Mouse (Mus musculus): ENCODE measurements around the gene R3hdm1.
"Not testable (repeated sequence)": the region's sequence is repeated elsewhere in the genome, so short reads cannot be mapped to it uniquely, and the experiment has no call there.

R3hdm1 gene

DNA sequence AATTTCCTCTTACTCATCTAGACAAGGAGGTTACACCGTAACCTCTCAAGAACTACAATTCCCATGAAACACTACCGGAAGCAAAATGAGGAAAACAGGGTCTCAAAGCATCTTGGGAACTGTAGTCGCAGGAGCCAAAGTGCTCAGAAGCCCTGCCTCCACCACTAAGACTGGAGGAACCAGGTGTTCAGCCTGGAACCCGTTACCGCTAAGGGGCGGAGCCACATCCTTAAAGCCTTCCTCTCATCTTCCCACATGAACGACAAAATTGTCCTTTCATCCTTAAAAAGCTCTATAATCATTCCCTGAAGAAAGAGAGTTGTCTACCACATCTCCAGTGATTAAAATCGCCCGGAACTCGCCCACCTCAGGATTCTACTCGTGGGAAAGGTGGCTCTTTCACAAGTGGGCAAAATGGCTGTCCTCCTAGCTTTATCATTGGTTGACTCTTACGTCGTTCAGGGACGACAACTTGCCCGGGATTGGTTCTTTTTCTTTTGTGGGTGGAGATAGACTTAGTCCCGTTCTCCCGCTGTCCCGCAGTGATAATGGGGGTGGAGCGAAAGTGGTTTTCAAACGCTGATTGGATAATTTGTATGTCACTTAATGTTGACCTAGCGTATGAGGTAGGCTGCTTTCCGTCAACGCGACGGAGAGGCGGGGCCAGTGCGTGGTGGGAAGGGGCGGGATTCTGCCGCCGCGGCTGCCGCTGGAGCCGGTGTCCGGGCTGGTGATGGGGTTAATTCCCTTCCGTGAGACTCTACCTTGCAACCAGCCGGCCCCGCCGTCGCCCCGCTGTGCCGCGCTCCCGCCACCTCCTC lies at the start of gene R3hdm1, which contains the start of gene Zranb3:
Gene R3hdm1 (plus strand): TSS at position 661 of the 821 bp plus-strand sequence.
Gene Zranb3 (minus strand): TSS at position 407 of the 821 bp plus-strand sequence.
- DNase-seq = peak; percentile 94 to 98

DNA sequence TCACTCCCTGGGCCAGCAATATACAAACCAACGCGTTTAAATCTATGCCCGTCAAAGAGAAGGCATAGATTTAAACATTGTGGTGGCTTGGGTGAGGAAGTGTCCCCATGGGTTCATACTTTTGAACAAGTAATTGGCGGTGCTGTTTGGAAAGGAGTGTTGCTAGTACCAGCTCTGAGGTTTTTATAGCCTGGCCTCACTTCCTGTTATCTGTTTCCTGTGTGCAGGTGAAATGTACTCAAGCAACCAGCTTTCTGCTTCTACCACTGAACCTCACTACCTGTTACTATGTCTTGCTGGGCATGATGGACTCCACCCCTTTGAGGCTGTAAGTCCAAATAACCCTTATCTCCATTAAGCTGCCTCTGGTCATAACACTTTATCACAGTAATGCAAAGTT lies 45.8 kb upstream of the R3hdm1 start:
- DNase-seq = no peak

DNA sequence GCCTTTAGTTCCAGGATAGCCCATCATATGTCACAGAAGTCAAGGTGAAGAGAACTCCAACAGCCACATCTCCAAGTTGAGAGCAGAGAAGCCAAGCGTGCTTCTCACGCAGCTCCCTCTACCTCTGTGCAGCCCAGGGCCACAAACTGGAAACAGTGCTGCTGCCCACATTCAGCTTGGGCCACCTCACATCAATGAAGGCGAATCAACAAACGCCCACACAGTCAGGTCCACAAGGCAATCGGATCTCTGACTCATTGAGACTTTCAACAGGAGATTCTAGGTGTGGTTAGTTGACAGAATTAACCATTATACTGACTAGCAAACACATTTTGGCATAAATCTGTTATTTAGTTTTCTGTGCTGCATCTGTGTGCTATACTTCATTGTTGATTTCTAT lies 44.5 kb upstream of the R3hdm1 start:
- DNase-seq = no peak

DNA sequence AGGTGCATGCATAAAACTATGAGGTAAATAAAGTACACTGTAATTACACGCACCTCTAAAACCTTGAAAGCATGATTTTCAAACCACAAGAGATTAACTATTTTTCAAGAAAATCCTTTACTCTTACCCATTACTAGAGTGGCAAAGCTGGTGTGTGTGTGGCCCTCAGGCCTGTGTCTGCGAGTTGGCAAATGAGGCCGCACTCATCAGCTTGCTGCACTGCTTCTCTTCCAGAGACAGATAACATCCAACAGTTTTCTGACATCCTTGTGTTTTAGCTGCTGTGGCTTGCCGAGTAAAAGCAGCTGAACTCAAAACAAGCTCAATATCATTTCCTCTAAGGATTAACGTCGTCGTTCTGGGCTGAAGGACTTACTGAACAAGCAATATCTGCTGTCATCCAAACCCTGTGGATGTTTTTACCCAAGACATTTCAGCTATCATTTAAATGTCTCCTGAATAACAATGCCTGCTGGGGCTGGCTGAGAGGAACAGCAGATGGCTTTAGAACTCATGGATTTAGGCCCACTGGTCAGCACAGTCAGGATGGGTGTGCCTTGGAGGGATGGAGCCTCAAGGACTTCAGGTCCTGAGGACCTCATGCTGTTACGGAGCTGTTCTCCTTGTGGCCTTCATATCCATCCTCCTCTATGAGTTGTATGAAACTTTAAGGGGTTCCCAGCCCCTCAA lies 42.3 kb upstream of the R3hdm1 start:
- peak in 1 of 2 experiments; percentile 14 for DNase-seq

DNA sequence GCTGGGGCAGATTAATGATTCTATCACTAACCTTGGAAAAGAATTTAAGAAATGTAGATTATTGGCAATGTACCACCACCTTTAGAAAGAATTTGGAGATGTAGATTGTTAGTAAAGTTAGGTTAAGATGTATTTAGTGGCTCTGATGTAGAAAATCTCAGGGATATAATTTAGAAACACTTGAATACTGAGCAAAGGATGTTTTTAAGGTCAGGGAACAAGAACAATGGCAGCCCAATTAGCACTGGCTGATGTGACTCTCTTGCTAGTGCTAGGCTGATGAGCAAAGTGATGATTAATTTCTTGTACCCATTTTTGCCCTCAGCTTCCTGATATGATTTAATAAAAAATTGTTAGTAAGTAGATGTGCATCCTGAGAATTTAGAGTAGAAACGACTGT lies 41.7 kb upstream of the R3hdm1 start:
- no peak for DNase-seq

DNA sequence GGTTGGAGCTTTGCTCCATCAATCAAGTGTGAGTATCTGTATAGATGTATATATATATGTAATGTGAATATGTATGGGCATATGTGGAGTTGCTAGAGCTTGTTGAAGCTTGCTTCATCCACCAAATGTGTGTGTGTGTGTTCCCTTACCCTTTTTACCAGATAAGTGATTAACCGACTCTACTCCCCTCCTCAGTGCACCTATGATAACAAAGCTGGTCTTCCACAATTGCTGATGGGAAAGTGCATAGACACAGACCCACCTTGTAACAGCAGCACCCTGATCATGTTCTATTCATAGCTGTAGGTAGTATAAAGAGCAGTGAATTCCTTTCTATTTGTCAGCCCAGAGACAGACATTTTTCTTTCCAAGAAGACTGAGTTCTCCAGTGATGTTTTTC lies 40.9 kb upstream of the R3hdm1 start:
- DNase-seq = no peak

DNA sequence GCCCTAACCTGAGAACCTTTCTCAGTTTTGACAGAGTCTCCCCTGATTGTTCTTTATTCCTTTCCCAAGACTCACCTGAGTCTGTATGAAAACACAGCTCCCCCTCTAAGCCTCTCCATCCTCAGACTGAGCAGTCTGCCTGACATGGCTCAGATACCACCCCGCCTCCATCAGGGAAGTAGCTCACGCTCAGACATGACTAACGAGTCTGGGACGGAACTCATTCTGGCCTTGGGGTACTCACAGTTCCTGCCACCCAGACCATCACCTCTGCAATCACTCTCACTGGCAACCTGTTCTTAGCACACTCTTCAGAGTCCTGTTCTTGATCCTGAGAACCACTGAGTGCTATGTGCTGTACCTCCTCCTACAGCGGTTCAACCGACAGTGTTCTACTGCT lies 38.4 kb upstream of the R3hdm1 start:
- no peak for DNase-seq

DNA sequence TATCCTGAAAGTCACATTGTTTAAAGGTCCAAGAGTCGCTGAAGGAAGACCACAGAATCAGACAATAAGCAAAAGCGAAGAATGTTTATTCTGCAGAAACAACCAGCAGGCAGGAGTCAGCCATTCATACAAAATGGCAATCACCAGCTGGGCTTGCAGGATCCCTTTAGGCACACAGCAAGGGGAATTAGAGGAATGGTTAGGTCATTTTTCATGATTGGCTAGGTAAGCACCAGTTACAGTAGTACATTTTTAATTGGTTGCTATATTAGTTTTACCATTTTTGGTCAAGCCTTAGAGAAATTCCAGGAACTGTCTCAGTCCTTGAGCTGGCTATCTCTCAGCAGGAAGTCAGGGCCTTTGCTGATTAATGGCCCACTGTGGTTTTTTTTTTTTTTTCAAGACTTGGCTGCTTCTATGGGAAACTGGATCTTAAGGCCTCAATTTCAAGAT lies 34.1 kb upstream of the R3hdm1 start:
- no peak for DNase-seq

DNA sequence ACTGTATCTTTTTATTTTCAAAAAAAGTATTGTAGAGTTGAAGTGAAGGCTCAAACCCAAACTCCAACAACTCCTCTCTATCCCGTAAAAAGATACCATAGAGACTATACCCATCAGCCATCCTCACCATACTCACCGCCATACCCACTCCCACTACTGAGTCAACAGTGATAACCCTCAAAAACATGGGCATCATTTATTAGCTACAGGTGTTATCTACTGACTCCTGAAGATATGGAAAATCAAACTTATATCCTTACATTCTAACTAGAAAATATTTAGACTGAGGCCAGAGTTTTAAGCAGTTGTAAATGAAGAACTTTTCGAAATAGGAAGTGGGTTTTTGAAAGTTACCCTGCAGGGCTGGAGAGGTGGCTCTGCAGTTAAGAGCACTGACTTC lies 33.1 kb upstream of the R3hdm1 start:
- no peak for DNase-seq

DNA sequence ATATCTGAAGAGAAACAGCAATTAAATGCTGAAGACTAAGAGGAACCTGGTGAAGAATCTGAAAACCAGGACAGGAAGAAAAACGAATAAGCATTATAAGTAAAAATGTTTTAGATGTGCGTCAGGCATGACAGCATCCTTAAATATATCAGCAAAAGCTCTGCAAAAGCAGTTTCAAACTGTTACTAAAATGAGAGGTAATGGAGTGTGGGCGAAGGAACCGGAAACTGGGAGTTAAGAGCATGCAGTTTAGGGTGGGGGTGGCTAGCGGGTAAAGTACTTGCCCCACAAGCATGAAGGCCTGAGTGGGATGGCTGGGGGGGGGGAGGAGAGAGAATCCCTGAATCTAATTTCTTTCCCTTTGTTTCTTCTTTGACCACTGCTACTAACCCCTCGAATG lies 30.1 kb upstream of the R3hdm1 start:
- no peak for DNase-seq

DNA sequence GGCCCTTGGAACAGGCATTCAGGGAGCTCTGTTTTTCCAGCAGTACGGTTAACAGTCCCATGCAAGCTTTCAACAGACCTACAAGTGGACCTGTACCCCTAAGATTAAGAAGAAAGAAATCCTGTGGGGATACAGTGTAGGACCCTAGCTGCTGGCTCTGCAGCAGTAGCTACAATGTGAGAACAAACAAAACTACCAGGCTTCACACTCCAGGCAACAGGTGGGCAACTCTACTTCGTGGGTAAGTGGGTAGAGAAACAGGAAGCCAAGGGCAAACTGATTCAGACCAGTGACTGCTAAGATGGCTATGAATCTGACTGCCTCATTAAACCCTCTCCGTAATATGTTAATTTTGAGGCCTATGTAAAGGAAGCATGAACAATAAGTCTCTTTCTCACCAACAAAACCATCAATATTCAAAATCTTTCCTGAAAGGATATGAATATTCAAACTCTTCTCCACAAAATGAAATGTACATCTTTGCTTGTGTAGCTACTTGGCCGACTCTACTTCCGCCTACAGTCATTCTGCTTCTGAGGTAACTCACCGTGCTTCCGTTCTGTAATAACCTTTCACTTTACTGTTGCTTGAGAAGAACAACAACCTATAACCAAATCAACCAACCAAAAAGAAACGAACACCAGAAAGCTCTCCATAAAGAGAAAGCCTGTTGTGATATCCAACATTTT lies 26.2 kb upstream of the R3hdm1 start:
- no peak for DNase-seq

DNA sequence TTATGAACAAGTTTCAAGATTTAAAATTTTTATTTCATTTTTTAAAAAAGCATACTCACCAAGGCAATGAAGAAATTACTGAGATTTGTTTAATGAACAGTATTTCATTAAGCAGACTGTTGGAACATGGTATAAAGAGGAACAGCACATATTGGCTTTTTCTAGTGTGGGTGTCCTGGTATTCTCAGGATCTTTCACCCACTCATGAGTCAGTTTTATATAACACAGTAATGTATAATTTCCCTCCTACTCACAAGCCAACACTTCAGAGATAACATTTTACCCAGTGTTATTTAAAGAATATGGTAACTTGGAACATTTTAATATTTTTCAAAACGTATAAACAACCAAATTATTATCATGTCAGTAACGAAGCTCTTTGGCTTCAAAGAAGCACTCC lies 25.3 kb upstream of the R3hdm1 start:
- DNase-seq = no peak

DNA sequence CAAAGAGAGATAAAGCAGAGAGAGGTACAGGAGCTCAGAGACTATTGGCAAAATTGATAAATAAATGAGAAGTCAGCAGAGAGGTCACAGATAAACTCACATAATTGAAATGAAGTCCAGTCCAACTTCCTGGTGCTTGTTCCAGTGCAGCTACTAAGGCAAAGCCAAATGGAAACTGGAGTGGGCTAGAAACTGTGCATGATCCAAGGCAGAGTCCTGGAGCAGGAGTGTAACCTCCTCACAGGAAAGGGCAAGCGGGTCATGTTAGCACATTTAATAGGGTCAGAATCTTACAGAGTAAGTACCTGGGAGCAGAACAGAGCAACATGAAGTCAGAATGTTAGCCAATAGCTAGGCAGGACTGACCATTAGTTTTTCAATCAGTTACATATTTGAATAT lies 24.5 kb upstream of the R3hdm1 start:
- DNase-seq = no peak

DNA sequence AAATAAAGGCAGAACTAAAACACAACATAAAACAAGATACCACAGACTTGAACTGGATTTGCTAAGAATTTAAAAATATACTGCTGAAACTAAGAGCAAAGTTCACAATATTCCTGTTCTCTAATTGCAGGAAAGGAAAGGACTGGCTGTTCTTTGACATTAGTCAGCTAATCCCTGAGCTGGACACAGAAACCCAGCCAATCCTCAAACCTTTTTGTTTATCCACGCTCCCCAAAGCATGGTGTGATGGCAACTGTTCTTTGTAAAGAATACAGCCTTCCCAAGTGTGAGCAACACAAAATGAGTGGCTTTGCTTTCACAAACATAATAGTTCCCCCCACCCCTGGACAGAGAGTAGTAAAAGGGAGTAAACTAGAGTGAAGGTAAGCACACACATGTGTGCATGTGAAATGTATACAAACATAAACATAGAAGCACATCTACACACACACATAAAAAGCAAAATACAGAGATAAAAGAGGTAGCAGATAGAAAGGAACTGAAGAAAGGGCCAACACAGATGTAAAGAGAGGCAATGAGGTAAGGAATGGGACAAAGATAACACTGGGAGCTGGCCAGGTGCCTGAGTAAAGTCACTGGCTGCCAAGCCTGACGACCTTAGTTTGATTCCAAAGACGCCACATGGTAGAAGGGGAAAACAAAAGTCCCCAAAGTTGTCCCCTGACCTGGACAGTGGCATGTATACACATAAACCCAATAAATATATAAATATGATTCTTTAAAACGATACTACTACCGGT lies 22.0 kb upstream of the R3hdm1 start:
- no peak for DNase-seq

DNA sequence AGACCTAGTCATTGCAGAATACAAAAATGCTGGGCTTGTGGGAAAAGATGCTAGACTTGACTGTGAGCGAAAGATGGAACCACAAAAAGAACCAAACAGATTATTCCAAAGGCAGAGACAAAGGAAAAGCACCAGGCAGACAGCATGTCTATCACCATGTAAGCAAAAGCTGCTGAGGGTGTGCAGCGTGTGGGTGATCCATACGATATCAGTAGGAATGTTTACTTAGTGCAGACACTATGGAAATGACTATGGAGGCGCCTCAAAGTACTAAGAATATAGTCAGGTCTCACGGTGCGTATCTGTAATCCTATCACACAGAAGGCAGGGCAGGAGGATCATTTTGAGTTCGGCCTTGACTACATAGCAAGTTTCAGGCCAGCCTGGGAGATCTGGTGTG lies 21.2 kb upstream of the R3hdm1 start:
- DNase-seq = no peak

DNA sequence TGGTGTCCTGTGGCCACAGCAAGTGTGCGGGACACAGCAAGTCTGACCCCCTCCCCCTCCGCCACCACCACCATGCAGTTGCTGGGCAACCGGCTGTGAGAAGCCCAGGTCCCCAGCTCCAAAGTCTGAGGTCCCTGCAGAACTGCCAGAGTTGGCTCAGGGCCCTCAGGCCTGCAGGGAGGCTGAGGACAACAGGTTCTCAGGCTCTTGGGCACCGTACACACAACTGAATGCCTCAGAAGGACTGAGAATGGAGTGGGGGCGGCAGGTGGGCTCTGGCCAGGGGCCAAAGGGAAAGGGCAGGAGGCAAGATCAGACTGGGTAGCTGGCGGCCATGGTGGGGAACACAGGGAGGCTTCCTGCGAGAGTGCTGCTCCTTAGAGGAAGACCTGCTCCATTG lies 20.3 kb upstream of the R3hdm1 start:
- no peak for DNase-seq

DNA sequence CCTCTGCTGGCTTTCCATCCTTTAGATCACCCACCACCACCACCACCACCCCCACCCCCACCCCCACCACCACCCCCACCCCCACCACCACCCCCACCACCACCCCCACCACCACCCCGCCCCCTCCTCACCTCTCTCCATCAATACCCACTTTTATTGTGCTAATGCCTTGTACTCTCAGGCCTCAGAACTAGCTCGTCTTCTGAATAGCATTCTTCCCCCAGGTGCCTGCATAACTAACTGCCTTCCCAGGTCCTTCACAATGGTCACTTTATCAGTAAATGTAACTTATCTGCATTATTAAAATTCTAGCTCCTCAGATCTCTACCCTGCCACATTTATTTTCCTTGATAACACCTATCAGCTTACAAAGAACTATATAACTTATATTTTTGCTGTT lies 8.4 kb upstream of the R3hdm1 start:
- no peak for DNase-seq

DNA sequence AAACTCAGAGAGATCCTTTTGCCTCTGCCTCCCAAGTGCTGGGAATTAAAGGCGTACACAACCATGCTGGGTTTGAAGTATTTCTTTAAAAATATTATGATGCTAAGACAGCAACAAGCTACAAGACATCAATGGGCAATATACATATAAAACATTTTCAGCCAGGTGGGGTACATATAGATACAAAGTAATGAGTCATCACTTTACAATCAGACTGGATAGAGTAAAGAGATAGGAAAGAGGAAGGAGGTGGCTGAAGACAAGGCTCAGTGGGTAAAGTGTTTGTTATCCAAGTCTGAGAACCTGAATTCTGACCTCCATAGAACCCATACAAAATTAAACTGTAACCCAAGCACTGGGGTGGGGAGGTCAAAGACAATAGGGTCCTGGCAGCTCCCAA lies 4.8 kb upstream of the R3hdm1 start:
- no peak for DNase-seq

DNA sequence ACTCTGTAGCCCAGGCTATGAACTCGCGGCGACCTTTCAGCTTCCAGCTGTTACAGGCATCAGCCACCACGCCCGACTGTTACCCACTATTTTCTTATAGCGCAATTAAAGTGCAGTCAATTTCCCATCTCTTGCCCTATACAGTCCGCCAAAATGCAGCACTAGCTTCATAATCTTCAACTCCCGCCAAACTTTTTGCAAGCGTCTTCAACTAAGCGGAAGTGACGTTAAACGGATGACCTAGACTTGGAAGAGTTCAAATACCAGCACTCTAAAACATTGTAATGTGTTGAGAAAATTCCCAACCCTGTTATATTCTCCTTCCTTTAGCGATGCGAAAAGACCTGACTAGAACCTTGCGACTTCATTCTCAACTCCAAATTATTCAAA lies 855 bp upstream of the R3hdm1 start:
- DNase-seq = peak; percentile 63 to 64

DNA sequence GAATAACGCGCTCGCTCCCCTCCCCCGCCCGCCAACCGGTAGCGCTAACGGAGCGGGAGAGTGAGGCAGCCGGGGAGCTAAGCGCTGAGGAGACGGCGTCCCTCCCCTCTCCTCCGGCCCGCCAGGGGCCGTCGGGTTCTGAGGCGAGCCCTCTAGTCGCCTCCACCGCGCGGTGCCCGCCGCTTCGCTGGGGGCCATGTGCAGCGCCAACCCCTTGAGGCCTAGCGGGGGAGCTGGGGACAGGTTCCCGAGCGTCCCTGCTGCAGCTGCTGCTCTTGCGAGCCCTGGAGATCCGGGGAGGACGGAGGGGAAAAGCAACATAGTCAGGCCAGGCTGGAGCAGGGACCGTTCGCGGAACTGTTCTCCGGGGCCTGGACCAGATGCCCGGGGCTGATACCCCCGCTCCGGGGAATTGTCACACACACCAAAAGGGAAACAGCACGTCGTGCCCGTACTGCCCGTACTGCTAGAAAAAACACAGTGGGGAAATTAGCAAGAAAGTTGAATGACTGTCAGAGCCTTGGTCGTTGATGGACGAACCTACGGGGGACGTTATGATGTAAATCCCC lies 503 bp downstream of the R3hdm1 start:
- DNase-seq = no peak

DNA sequence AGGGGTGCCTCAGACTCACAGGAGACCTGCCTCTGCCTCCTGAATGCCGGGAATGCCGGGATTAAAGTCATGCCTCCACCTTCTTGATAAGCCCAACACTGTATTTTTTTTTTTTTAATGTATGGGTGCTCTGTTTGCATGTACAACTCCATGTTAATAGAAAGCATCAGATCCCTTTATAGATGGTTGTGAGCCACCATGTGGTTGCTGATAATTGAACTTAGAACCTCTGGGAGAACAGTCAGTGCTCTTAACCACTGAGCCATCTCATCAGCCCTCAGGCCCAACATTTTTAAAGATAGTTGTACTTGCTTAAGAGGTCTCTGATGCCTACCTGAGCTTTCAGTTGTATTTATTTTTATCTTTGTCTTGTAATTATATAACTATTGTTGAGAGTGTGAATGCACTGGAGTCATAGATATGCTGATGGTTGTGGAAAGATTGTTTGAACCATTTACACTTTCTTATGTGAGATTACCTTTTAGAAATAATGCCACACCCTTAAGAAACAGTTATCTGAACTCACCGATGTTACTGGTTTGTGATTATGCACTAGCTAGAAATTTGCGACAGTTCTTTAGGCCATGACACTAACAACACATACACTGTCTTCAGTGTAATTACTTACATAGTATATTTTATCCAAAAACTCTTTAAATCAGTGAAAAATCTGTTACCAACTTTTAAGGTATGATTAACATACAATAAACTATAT lies 18.0 kb downstream of the R3hdm1 start:
- DNase-seq = no peak

DNA sequence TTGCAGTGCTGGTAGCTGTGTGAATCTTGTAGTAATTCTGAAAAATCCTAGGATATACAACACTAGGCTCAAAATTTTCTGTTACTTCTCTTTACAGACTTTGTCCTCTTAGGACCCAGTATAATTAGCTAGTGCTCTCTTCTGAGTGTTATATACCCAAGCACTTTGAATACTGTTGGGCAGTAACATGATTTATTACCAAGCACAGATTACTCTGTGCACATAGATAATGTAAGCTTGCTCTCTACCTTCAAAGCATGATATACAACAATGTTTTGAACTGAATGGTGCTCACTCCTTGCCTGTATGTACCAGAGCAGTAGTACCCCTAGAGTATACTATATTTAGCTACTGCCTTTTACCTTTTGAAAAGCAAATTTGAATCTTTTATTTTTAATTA lies 33.1 kb downstream of the R3hdm1 start:
- DNase-seq = not testable (repeated sequence)
